Mouse (Mus musculus) forebrain, embryonic 13.5 days (tissue): ENCODE measurements around the gene St7. TPM values are rescaled to one million over a fixed set of nuclear protein-coding genes. Genes with fewer than 3 reads are reported as not detected.
A peak's percentile ranks its signal among the peaks of the same experiment; 100 is the strongest.

ENCODE experiments used
- ATAC-seq: fragments of 200-750 bp; cut with Nextera tagmentation; 2 replicates; pipeline ENCODE4 v1.8.0; 2017
- H3K27ac ChIP-seq: fragments of 300-500 bp; sonication (generic); 2 replicates; pipeline ENCODE4 v1.5.1; 2015; ENCODE audit warnings: inconsistent platforms, mild to moderate bottlenecking, moderate library complexity
- H3K27me3 ChIP-seq: fragments of 300-500 bp; sonication (generic); 2 replicates; pipeline ENCODE4 v1.6.1; 2015; ENCODE audit warnings: mild to moderate bottlenecking, inconsistent platforms
- H3K36me3 ChIP-seq: fragments of 300-500 bp; sonication (generic); 2 replicates; pipeline ENCODE4 v1.6.1; 2015; ENCODE audit warnings: mild to moderate bottlenecking, inconsistent platforms; ENCODE audit not compliant: poor library complexity, severe bottlenecking
- H3K4me1 ChIP-seq: fragments of 300-500 bp; sonication (generic); 2 replicates; pipeline ENCODE4 v1.6.1; 2015; ENCODE audit warnings: inconsistent platforms
- H3K4me2 ChIP-seq: fragments of 300-500 bp; sonication (generic); 2 replicates; pipeline ENCODE4 v1.6.1; 2015; ENCODE audit warnings: inconsistent platforms, mild to moderate bottlenecking, moderate library complexity
- H3K4me3 ChIP-seq: fragments of 300-500 bp; sonication (generic); 2 replicates; pipeline ENCODE4 v1.5.1; 2015; ENCODE audit warnings: mild to moderate bottlenecking, inconsistent platforms
- H3K9ac ChIP-seq: fragments of 300-500 bp; sonication (generic); 2 replicates; pipeline ENCODE4 v1.6.1; 2015; ENCODE audit warnings: mild to moderate bottlenecking, inconsistent platforms
- H3K9me3 ChIP-seq: fragments of 300-500 bp; sonication (generic); replicated peaks from 2 replicates; pipeline ENCODE4 v1.6.1; 2016; ENCODE audit warnings: inconsistent platforms
- WGBS: fragments of 180-500 bp; shearing (Covaris S2); methylation state at CpG from one replicate; pipeline ENCODE4 v1.1.7; 2015; 5-methylcytosine and 5-hydroxymethylcytosine counted together
- polyA plus RNA-seq: library from polyadenylated mRNA; unstranded; fragments of >200 nt; fragmentation: Nextera tagmentation; extraction: Ambion mirVana; gene quantifications from 2 replicates; pipeline ENCODE4 v1.2.1, GENCODE M21; 2015

St7 gene
- polyA plus RNA-seq: 49.5 and 52.4 TPM in 2 replicates

GRCm38 (mm10) chr6:17692647-17693046, at the start of gene St7:
Gene St7 (plus strand): TSS chr6:17692933.
- H3K4me2 ChIP-seq: peak within 1 kb of the TSS; percentile 91

GRCm38 (mm10) chr6:17646107-17646506, 46.6 kb upstream of the St7 start:
- H3K27me3 ChIP-seq: no peaks in the 10 kb centered on the region
- no peak overlapping the region for H3K4me2 ChIP-seq
- peaks cover 19% of the 10 kb centered on the region for H3K36me3 ChIP-seq
- no peak overlapping the region for H3K9ac ChIP-seq
- no peaks in the 10 kb centered on the region for H3K9me3 ChIP-seq
- 78% methylated on average over 3 of the region's 3 CpGs for WGBS
- no peak for ATAC-seq
- H3K4me3 ChIP-seq: no peak overlapping the region
- no peaks in the 10 kb centered on the region; the same call in 1 of the 2 replicates for H3K4me1 ChIP-seq
- no peak overlapping the region for H3K27ac ChIP-seq

More at GRCm38 (mm10) chr6:17692647-17693046, at the start of gene St7:
- Histone ChIP-seq H3K27me3 (no peaks in the 10 kb centered on the region), H3K36me3 (no peaks in the 10 kb centered on the region), H3K4me1 (peaks cover 17% of the 10 kb centered on the region), H3K9me3 (no peaks in the 10 kb centered on the region), H3K9ac (peak within 1 kb of the TSS; percentile 84), H3K27ac (peak within 1 kb of the TSS; percentile 78; the same call in 1 of the 2 replicates), H3K4me3 (peak within 1 kb of the TSS; percentile 73)
- ATAC-seq: no peak
- 84% methylated on average over 7 of the region's 7 CpGs for WGBS

GRCm38 (mm10) chr6:17652132-17652531, 40.6 kb upstream of the St7 start:
- no peak overlapping the region for H3K9ac ChIP-seq
- H3K4me1 ChIP-seq: no peaks in the 10 kb centered on the region
- no peaks in the 10 kb centered on the region for H3K27me3 ChIP-seq
- WGBS: 88% methylated on average over 2 of the region's 2 CpGs
- H3K4me2 ChIP-seq: no peak overlapping the region
- H3K4me3 ChIP-seq: no peak overlapping the region
- H3K9me3 ChIP-seq: no peaks in the 10 kb centered on the region
- no peak for ATAC-seq
- H3K27ac ChIP-seq: no peak overlapping the region
- peaks cover 39% of the 10 kb centered on the region for H3K36me3 ChIP-seq

GRCm38 (mm10) chr6:17655080-17655479, 37.7 kb upstream of the St7 start:
- H3K4me3 ChIP-seq: no peak overlapping the region
- WGBS: 92% methylated on average over 2 of the region's 2 CpGs
- peaks cover 44% of the 10 kb centered on the region for H3K36me3 ChIP-seq
- no peaks in the 10 kb centered on the region for H3K27me3 ChIP-seq
- H3K9me3 ChIP-seq: no peaks in the 10 kb centered on the region
- ATAC-seq: no peak
- no peak overlapping the region for H3K9ac ChIP-seq
- no peak overlapping the region for H3K4me2 ChIP-seq
- no peak overlapping the region for H3K27ac ChIP-seq
- no peaks in the 10 kb centered on the region for H3K4me1 ChIP-seq

GRCm38 (mm10) chr6:17657308-17657707, 35.4 kb upstream of the St7 start:
- peak; percentile 77; the same call in 1 of the 2 replicates for ATAC-seq
- Histone ChIP-seq H3K4me1 (no peaks in the 10 kb centered on the region), H3K4me3 (no peak overlapping the region), H3K4me2 (no peak overlapping the region), H3K9me3 (no peaks in the 10 kb centered on the region), H3K36me3 (peaks cover 51% of the 10 kb centered on the region), H3K27ac (no peak overlapping the region), H3K27me3 (no peaks in the 10 kb centered on the region), H3K9ac (no peak overlapping the region)
- WGBS: 79% methylated on average over 1 of the region's 1 CpGs

GRCm38 (mm10) chr6:17665348-17665747, 27.4 kb upstream of the St7 start:
- no peak overlapping the region for H3K4me3 ChIP-seq
- no peaks in the 10 kb centered on the region for H3K27me3 ChIP-seq
- 92% methylated on average over 7 of the region's 7 CpGs for WGBS
- no peaks in the 10 kb centered on the region for H3K9me3 ChIP-seq
- H3K27ac ChIP-seq: no peak overlapping the region
- H3K9ac ChIP-seq: no peak overlapping the region
- ATAC-seq: no peak
- no peaks in the 10 kb centered on the region for H3K4me1 ChIP-seq
- no peak overlapping the region for H3K4me2 ChIP-seq
- H3K36me3 ChIP-seq: peaks cover 72% of the 10 kb centered on the region

- H3K27ac ChIP-seq: no peak overlapping the region
- no peaks in the 10 kb centered on the region for H3K9me3 ChIP-seq
- H3K27me3 ChIP-seq: no peaks in the 10 kb centered on the region
- no peak for ATAC-seq
- H3K4me2 ChIP-seq: no peak overlapping the region
- no peak overlapping the region for H3K9ac ChIP-seq
- peaks cover 68% of the 10 kb centered on the region for H3K36me3 ChIP-seq
- H3K4me3 ChIP-seq: no peak overlapping the region
- H3K4me1 ChIP-seq: no peaks in the 10 kb centered on the region
Measured at GRCm38 (mm10) chr6:17666024-17666423, 26.7 kb upstream of the St7 start.

GRCm38 (mm10) chr6:17667813-17668212, 24.9 kb upstream of the St7 start:
- Histone ChIP-seq H3K36me3 (peaks cover 51% of the 10 kb centered on the region), H3K4me2 (no peak overlapping the region), H3K9ac (no peak overlapping the region), H3K9me3 (no peaks in the 10 kb centered on the region), H3K27ac (no peak overlapping the region), H3K4me1 (no peaks in the 10 kb centered on the region), H3K27me3 (no peaks in the 10 kb centered on the region), H3K4me3 (no peak overlapping the region)
- ATAC-seq: no peak
- whole genome bisulfite sequencing: 91% methylated on average over 3 of the region's 3 CpGs

- no peaks in the 10 kb centered on the region for H3K27me3 ChIP-seq
- peaks cover 46% of the 10 kb centered on the region for H3K36me3 ChIP-seq
- H3K27ac ChIP-seq: no peak overlapping the region
- H3K9ac ChIP-seq: no peak overlapping the region
- no peaks in the 10 kb centered on the region for H3K9me3 ChIP-seq
- 0 out of 2 replicates have a peak, but pooled peaks have one; percentile 34 for ATAC-seq
- no peak overlapping the region for H3K4me3 ChIP-seq
- no peak overlapping the region for H3K4me2 ChIP-seq
- no peaks in the 10 kb centered on the region for H3K4me1 ChIP-seq
- WGBS: 97% methylated on average over 12 of the region's 12 CpGs
Measured at GRCm38 (mm10) chr6:17668334-17668733, 24.4 kb upstream of the St7 start.

- WGBS: 80% methylated on average over 2 of the region's 2 CpGs
- no peak for ATAC-seq
Measured at GRCm38 (mm10) chr6:17669826-17670225, 22.9 kb upstream of the St7 start.

GRCm38 (mm10) chr6:17675019-17675756, 17.5 kb upstream of the St7 start:
- no peak overlapping the region for H3K9ac ChIP-seq
- H3K4me3 ChIP-seq: no peak overlapping the region
- H3K4me2 ChIP-seq: no peak overlapping the region
- ATAC-seq: peak; percentile 84
- H3K27ac ChIP-seq: no peak overlapping the region
- H3K27me3 ChIP-seq: no peaks in the 10 kb centered on the region
- H3K36me3 ChIP-seq: no peaks in the 10 kb centered on the region
- WGBS: 26% methylated on average over 12 of the region's 12 CpGs
- no peaks in the 10 kb centered on the region for H3K4me1 ChIP-seq
- H3K9me3 ChIP-seq: no peaks in the 10 kb centered on the region

More at GRCm38 (mm10) chr6:17669826-17670225, 22.9 kb upstream of the St7 start:
- Histone ChIP-seq H3K9ac (no peak overlapping the region), H3K27me3 (no peaks in the 10 kb centered on the region), H3K4me1 (no peaks in the 10 kb centered on the region), H3K4me2 (no peak overlapping the region), H3K9me3 (no peaks in the 10 kb centered on the region), H3K4me3 (no peak overlapping the region), H3K27ac (no peak overlapping the region), H3K36me3 (peaks cover 34% of the 10 kb centered on the region)

- no peaks in the 10 kb centered on the region for H3K4me1 ChIP-seq
- peaks cover 4% of the 10 kb centered on the region; the same call in 1 of the 2 replicates for H3K9me3 ChIP-seq
- no peak overlapping the region for H3K27ac ChIP-seq
- no peak overlapping the region for H3K4me2 ChIP-seq
- 91% methylated on average over 2 of the region's 2 CpGs for WGBS
- no peak overlapping the region for H3K9ac ChIP-seq
- no peaks in the 10 kb centered on the region for H3K36me3 ChIP-seq
- no peak overlapping the region for H3K4me3 ChIP-seq
- H3K27me3 ChIP-seq: no peaks in the 10 kb centered on the region
- no peak for ATAC-seq
Measured at GRCm38 (mm10) chr6:17677008-17677407, 15.7 kb upstream of the St7 start.
